Mouse (Mus musculus): Measurements from ENCODE around the gene Bcl2l12.

DNA sequence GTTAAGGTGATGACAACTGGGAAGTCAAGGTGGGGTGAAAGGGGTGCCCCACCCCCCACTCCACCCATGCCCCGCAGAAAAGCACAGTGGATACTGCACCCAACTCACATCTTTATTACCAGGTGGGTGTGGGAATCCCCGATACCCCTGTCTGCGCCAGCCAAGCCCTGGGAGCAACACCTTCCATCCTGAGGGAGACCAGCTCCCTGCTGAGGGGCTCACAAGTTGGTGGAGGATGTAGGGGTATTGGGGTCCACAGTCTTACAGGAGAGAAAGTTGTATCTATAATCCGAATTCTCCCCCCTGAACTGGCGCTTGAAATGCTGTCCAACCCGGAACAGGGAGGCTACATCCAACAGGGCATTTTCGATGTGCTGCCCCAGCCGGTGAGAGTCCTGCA is 39.2 kb downstream of the Bcl2l12 start:
- TF ChIP-seq CTCF (IDR thresholded peaks at IDR 0.05; ENCODE audit: low read depth) (no peak), EP300 (IDR thresholded peaks at IDR 0.05; ENCODE audit: low read depth) (no peak)

All from heart, postnatal 0 days (tissue).